Mouse (Mus musculus) heart, embryonic 15.5 days (tissue): ENCODE results near the gene Masp2. TPM values are rescaled to one million over a fixed set of nuclear protein-coding genes. Genes with fewer than 3 reads are reported as not detected.
A peak's percentile ranks its signal among the peaks of the same experiment; 100 is the strongest.

Source experiments
- ATAC-seq: fragments of 200-750 bp; cut with Nextera tagmentation; replicated peaks from 2 replicates; pipeline ENCODE4 v1.8.0; 2017; ENCODE audit warnings: low read depth, moderate TSS enrichment; ENCODE audit not compliant: insufficient number of reproducible peaks, insufficient read depth, low FRiP score
- H3K27ac ChIP-seq: fragments of 300-500 bp; sonication (generic); 2 replicates; pipeline ENCODE4 v1.5.1; 2015; ENCODE audit warnings: mild to moderate bottlenecking, inconsistent platforms
- H3K27me3 ChIP-seq: fragments of 300-500 bp; sonication (generic); 2 replicates; pipeline ENCODE4 v1.6.1; 2015; ENCODE audit warnings: inconsistent platforms
- H3K36me3 ChIP-seq: fragments of 300-500 bp; sonication (generic); 2 replicates; pipeline ENCODE4 v1.6.1; 2015; ENCODE audit warnings: mild to moderate bottlenecking, inconsistent platforms
- H3K4me1 ChIP-seq: fragments of 300-500 bp; sonication (generic); replicated peaks from 2 replicates; pipeline ENCODE4 v1.6.1; 2015; ENCODE audit warnings: inconsistent platforms
- H3K4me2 ChIP-seq: fragments of 300-500 bp; sonication (generic); 2 replicates; pipeline ENCODE4 v1.6.1; 2015; ENCODE audit warnings: inconsistent platforms, mild to moderate bottlenecking, moderate library complexity
- H3K4me3 ChIP-seq: fragments of 300-500 bp; sonication (generic); 2 replicates; pipeline ENCODE4 v1.5.1; 2015; ENCODE audit warnings: mild to moderate bottlenecking, inconsistent platforms
- H3K9ac ChIP-seq: fragments of 300-500 bp; sonication (generic); 2 replicates; pipeline ENCODE4 v1.6.1; 2015; ENCODE audit warnings: mild to moderate bottlenecking, inconsistent platforms
- H3K9me3 ChIP-seq: fragments of 300-500 bp; sonication (generic); replicated peaks from 2 replicates; pipeline ENCODE4 v1.6.1; 2016; ENCODE audit warnings: inconsistent platforms
- WGBS: fragments of 180-500 bp; shearing (Covaris S2); methylation state at CpG from one replicate; pipeline ENCODE4 v1.1.7; 2015; ENCODE audit warnings: mixed read lengths; 5-methylcytosine and 5-hydroxymethylcytosine counted together
- polyA plus RNA-seq: library from polyadenylated mRNA; unstranded; fragments of >200 nt; fragmentation: Nextera tagmentation; extraction: Ambion mirVana; gene quantifications from 2 replicates; pipeline ENCODE4 v1.2.1, GENCODE M21; 2015

Masp2 gene
- polyA plus RNA-seq, 1 experiment from 2014 or later: not detected

DNA sequence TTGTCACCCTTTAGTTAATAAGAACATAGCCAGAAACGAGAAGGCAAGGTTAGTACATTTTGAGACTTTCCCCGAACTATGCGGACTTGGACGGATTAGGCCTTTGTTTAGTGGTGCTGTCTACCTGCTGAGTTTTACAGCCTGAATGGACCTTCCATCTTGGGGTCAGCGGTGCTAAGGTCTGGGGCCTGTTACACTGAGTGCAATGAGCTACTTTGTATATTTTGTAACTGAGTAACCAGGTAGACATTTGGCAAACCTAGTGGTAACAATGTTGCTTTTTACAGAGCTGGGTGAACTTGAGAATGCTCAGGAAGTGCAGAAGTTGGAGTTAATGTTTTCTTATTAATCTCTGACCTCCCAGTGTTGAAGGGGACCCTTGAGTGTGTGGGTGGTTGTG, 38.8 kb downstream of the Masp2 start:
- ATAC-seq: no peak
- Histone ChIP-seq H3K9me3 (no peaks in the 10 kb centered on the region), H3K27me3 (no peaks in the 10 kb centered on the region; the same call in 1 of the 2 replicates), H3K4me3 (no peak overlapping the region), H3K4me1 (peaks cover 12% of the 10 kb centered on the region), H3K9ac (no peak overlapping the region), H3K36me3 (no peaks in the 10 kb centered on the region), H3K27ac (no peak overlapping the region), H3K4me2 (no peak overlapping the region)
- 84% methylated on average over 5 of the region's 5 CpGs for WGBS

DNA sequence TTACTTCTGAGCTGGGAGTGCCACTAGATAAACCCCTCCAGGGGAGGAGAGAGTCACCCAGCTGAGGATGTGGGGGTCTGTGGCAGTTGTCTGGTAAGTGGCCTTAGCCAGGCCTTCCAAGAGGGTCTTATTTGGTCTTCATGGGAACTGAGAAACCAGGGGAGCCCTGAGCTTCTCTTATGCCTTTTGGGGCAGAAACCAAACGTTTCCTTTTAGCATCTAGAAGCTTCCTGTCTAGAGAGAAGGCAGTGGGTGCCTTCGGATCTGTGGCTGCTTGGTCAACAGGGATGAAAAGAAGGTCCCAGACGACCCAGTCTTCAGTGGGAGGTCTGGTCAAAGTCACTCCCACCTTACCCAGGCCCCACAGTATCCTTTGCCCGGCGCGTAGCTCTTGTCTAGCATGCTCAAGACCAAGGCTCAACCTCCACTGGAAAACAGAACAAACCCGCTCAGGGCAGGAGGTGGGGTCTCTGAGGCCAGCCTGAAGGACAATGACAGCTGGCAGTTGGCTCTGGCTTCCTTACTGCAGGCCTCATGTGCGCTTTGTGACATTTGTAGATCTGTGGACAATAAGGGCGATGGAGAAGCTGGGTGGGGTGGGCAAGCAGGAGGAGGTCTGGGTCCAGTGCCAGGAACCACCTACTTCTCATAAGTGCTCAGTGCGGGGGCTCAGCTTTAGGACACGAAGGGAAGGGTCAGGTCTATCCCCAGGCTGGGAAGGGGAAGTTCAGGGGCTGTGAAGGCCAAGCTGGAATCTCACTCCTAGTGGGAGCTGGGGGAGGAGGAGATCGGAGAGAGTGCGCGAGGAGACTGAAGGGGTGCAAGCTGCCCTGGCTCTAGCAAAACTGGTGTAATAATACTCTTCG, 41.2 kb downstream of the Masp2 start, which contains the start of gene Gm572:
Gm572 (plus strand) TSS at position 27 of the 866 bp plus-strand sequence.
- no peaks in the 10 kb centered on the region for H3K36me3 ChIP-seq
- no peaks in the 10 kb centered on the region for H3K27me3 ChIP-seq
- H3K9me3 ChIP-seq: no peaks in the 10 kb centered on the region
- ATAC-seq: no peak
- 61% methylated on average over 15 of the region's 15 CpGs for WGBS
- H3K4me1 ChIP-seq: peaks cover 18% of the 10 kb centered on the region
- H3K4me3 ChIP-seq: peak within 1 kb of the TSS; percentile 32
- peak within 1 kb of the TSS; percentile 46 for H3K9ac ChIP-seq
- H3K4me2 ChIP-seq: peak within 1 kb of the TSS; percentile 59
- peak within 1 kb of the TSS; percentile 29; the same call in 1 of the 2 replicates for H3K27ac ChIP-seq

DNA sequence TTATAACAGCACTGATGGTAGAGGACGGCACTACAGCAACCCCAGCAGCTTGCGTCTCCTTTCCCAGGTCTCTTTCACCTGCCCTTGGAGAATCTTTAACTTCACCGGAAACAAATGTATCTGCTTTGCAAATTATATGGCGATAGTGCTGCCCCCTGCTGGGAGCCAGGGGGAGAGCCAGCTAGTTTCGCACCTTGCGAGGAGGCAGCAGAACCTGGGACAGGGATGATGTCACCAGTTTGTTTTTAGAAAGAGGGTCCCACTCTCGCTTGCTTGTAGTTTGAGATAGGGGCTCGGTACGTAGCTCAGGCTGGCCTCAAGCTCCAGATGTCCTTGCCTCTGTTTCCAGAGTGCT, 41.8 kb downstream of the Masp2 start:
- peak overlapping the region; percentile 29; the same call in 1 of the 2 replicates for H3K27ac ChIP-seq
- H3K4me2 ChIP-seq: peak overlapping the region; percentile 59
- no peaks in the 10 kb centered on the region for H3K27me3 ChIP-seq
- ATAC-seq: no peak
- no peaks in the 10 kb centered on the region for H3K36me3 ChIP-seq
- peak overlapping the region; percentile 46 for H3K9ac ChIP-seq
- 5% methylated on average over 9 of the region's 9 CpGs for WGBS
- peak overlapping the region; percentile 32 for H3K4me3 ChIP-seq
- no peaks in the 10 kb centered on the region for H3K9me3 ChIP-seq
- H3K4me1 ChIP-seq: peaks cover 18% of the 10 kb centered on the region

DNA sequence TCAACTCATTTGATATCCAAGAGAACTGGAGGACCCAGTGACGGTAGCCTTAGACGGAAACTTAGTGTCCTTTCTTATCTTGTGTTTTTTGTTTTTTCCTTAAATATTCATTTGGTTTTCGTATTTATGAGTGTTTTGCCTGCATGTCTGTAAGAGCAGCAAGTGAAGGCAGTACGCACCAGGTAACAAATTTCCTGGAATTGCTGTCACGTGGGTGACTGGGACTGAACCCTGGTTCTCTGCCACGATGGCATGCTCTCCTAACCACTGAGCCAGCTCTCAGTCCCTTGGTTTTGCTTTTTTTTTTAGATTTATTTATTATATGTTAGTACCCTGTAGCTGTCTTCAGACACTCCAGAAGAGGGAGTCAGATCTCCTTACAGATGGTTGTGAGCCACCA, 42.6 kb downstream of the Masp2 start:
- no peaks in the 10 kb centered on the region for H3K36me3 ChIP-seq
- H3K4me1 ChIP-seq: peaks cover 18% of the 10 kb centered on the region
- H3K4me3 ChIP-seq: no peak overlapping the region
- no peak for ATAC-seq
- no peaks in the 10 kb centered on the region for H3K9me3 ChIP-seq
- WGBS: 84% methylated on average over 6 of the region's 6 CpGs
- no peak overlapping the region for H3K4me2 ChIP-seq
- H3K9ac ChIP-seq: no peak overlapping the region
- H3K27ac ChIP-seq: no peak overlapping the region
- no peaks in the 10 kb centered on the region for H3K27me3 ChIP-seq

DNA sequence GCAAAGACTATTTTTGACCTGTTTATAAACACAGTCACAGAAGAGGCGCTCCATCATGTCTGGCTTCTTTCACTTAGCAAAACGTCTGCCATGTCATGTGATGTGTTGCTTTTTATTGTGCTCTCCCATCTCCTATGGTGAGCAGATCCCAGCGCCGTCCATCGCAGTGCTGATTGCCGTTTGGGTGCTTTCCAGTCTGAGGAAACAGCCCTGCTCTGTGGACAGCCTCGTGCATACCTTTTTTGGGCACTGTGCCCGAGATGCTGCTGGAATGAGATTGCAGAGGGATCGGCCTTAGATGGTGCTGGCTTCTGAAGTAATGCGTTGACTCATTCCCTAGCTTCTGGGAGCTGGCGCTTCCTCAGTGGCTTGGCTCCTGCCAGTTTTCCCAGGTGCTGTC, 44.3 kb downstream of the Masp2 start:
- ATAC-seq: peak; percentile 87
- Histone ChIP-seq H3K36me3 (no peaks in the 10 kb centered on the region), H3K27me3 (no peaks in the 10 kb centered on the region), H3K4me3 (0 out of 2 replicates have a peak overlapping the region, but pooled peaks have one; percentile 0), H3K4me1 (peaks cover 18% of the 10 kb centered on the region), H3K27ac (peak overlapping the region; percentile 77), H3K4me2 (peak overlapping the region; percentile 42), H3K9me3 (no peaks in the 10 kb centered on the region), H3K9ac (no peak overlapping the region)
- 20% methylated on average over 11 of the region's 11 CpGs for WGBS

DNA sequence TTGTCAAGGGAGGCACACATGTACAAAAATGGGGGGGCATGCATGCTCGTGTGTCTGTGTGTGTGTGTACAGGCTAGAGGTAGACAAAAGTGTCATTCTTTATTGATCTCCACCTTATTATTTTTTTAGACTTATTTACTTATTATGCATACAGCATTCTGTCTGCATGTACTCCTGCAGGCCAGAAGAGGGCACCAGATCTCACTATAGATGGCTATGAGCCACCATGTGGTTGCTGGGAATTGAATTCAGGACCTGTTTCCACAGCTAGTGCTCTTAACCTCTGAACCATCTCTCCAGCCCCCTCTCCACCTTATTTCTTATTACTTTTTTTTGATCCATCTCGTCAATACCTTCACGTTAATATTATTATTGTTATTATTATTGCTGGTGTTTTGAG, 47.0 kb downstream of the Masp2 start:
- H3K27me3 ChIP-seq: no peaks in the 10 kb centered on the region
- WGBS: 73% methylated on average over 3 of the region's 3 CpGs
- no peaks in the 10 kb centered on the region for H3K9me3 ChIP-seq
- H3K4me2 ChIP-seq: no peak overlapping the region
- ATAC-seq: no peak
- no peak overlapping the region for H3K9ac ChIP-seq
- H3K4me1 ChIP-seq: peaks cover 8% of the 10 kb centered on the region
- no peak overlapping the region for H3K27ac ChIP-seq
- H3K36me3 ChIP-seq: no peaks in the 10 kb centered on the region
- H3K4me3 ChIP-seq: no peak overlapping the region

DNA sequence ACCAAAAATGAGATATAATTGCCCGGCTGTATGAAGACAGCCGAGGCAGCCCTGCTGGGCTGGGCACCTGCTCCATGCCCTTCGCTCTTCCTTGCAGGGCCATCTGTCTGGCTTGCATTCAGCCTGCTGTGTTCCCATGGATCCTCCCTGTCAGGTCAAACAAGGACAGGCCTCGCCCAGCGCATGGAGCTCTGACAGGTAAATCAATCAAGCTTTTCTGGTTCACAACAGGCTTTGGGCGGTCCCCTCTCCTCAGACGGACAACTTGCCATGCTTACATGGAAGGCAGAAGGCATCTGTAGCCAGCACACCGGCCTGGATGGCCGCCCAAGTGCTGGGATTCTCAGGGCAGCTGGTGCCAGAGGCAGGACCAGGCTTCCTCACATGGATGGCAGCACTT, 48.7 kb downstream of the Masp2 start:
- no peaks in the 10 kb centered on the region for H3K27me3 ChIP-seq
- 0 out of 2 replicates have a peak, but pooled peaks cover 6% of the 10 kb centered on the region for H3K4me1 ChIP-seq
- 72% methylated on average over 9 of the region's 9 CpGs for WGBS
- no peak overlapping the region for H3K4me2 ChIP-seq
- ATAC-seq: no peak
- H3K27ac ChIP-seq: no peak overlapping the region
- H3K9ac ChIP-seq: no peak overlapping the region
- no peak overlapping the region for H3K4me3 ChIP-seq
- H3K36me3 ChIP-seq: no peaks in the 10 kb centered on the region
- no peaks in the 10 kb centered on the region for H3K9me3 ChIP-seq

DNA sequence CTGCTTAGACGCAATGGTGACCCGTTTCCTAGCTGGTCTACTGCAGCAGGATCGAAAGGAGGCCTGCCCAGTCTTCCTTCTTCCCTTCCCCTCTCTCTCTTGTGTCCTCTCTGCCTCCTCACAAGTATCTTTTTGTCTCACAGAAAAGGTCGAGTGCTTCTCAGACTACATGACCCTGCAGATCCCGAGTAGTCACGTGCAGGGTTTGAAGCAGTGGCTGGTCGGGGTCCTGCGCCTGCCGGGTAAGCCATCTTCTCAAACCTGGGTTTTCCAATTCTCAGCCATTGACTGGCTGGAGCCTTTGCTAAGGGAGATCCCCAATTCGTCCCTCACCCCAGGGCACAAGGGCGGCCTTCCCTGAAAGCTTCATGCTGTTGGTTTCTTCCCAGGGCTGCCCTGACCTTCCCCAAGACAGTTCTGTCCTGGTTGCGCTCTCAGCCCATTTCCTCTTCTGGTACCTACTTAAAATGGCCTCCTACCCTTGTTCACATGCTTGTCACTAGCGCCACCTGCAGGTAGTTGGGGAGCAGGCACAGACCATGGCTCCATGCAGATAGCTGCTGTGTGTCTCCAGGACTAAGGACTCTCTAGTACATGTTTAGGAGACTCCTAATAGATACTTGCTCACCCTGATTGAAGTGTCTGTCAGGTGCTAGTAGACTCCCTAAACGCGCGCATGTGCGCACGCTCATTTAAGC, 52.5 kb downstream of the Masp2 start:
- Histone ChIP-seq H3K4me2 (no peak overlapping the region), H3K27ac (no peak overlapping the region), H3K27me3 (no peaks in the 10 kb centered on the region), H3K9me3 (no peaks in the 10 kb centered on the region), H3K4me3 (no peak overlapping the region), H3K36me3 (no peaks in the 10 kb centered on the region), H3K4me1 (peaks cover 13% of the 10 kb centered on the region), H3K9ac (no peak overlapping the region)
- WGBS: 81% methylated on average over 18 of the region's 18 CpGs
- peak; percentile 28; the same call in 1 of the 2 replicates for ATAC-seq

DNA sequence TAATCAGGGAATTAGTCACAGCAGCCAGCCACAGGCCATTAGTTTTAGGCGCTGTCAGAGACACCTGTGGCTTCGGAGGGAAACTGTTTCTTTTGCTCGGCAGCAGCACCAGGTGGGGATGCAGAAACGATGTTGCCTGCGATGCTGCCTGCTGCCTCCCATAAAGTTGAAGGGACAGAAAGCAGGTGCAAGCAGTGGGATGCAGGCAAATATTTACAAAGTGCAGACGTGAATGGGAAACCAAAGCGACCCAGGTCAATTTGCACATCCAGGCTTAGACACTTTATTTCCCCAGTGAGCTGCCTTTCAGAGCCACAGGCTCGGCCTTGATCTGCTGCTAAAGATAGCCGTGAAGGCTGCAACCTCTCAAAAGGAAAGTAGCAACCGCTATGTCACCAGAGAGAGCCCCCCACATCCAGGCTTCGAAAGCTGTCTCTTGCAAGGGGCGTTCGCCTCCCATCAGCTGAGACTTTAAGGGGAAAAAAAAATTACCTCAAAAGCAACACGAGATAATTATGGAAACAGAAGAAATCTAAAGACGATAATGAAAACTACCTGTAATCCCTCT, 54.4 kb downstream of the Masp2 start:
- ATAC-seq: no peak
- Histone ChIP-seq H3K4me1 (peaks cover 14% of the 10 kb centered on the region), H3K4me3 (peak overlapping the region; percentile 9; the same call in 1 of the 2 replicates), H3K27me3 (no peaks in the 10 kb centered on the region), H3K9me3 (no peaks in the 10 kb centered on the region), H3K4me2 (peak overlapping the region; percentile 36), H3K36me3 (no peaks in the 10 kb centered on the region), H3K27ac (peak overlapping the region; percentile 4; the same call in 1 of the 2 replicates), H3K9ac (no peak overlapping the region)
- 29% methylated on average over 15 of the region's 15 CpGs for WGBS

DNA sequence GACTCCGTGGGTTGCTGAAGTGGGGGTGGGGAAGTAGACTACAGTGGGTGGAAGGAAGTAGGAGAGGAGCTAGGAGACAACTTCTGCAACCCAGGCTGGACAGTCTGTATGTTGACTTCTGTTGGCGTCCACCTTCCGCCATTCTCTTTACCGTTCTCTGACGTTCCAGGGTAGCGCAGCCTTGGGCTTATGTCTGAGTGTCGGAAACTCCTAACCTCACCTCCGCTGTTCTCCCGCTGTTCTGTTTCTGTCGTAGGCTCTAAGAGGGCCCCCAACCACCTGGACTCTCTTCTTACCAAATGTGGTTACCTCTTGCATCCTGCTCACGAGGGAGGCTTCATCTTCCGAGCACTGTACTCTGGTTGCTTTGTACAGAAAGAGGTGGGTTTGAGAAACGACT, 55.4 kb downstream of the Masp2 start:
- peak overlapping the region; percentile 4; the same call in 1 of the 2 replicates for H3K27ac ChIP-seq
- ATAC-seq: no peak
- no peak overlapping the region for H3K4me3 ChIP-seq
- H3K27me3 ChIP-seq: no peaks in the 10 kb centered on the region
- no peaks in the 10 kb centered on the region for H3K9me3 ChIP-seq
- H3K36me3 ChIP-seq: no peaks in the 10 kb centered on the region
- H3K4me1 ChIP-seq: peaks cover 23% of the 10 kb centered on the region
- WGBS: 77% methylated on average over 13 of the region's 13 CpGs
- no peak overlapping the region for H3K9ac ChIP-seq
- peak overlapping the region; percentile 36 for H3K4me2 ChIP-seq

DNA sequence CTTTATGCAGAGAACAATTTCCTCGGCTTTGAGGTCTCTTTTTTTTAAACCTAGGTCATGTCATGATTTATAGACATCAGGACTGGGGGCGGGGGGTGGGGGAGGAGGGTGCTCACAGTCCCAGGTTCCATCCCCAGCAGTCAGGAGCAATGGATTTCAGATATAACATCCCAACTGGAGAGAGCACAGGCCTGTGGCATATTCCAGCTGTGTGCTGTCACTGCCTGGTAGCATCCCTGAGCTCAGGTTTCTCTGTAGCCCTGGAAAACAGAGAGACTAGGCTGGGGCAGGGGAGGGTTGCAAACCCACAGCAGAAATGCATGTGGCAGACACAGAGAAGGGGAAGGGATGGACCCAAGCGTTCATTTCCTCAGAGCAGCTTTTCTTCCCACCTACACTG, 57.8 kb downstream of the Masp2 start:
- H3K9ac ChIP-seq: no peak overlapping the region
- no peaks in the 10 kb centered on the region for H3K36me3 ChIP-seq
- no peak for ATAC-seq
- no peaks in the 10 kb centered on the region; the same call in 1 of the 2 replicates for H3K27me3 ChIP-seq
- no peaks in the 10 kb centered on the region for H3K9me3 ChIP-seq
- peaks cover 31% of the 10 kb centered on the region for H3K4me1 ChIP-seq
- H3K4me3 ChIP-seq: no peak overlapping the region
- no peak overlapping the region for H3K4me2 ChIP-seq
- no peak overlapping the region for H3K27ac ChIP-seq
- WGBS: 66% methylated on average over 3 of the region's 3 CpGs
